Mouse (Mus musculus) testis, postnatal 10 days (tissue): Measurements from ENCODE around the gene Kansl3.

ENCODE experiments used
- DNase-seq: peaks from one replicate; pipeline ENCODE4 v3.0.0; 2021; ENCODE audit warnings: low spot score

Kansl3 gene

DNA sequence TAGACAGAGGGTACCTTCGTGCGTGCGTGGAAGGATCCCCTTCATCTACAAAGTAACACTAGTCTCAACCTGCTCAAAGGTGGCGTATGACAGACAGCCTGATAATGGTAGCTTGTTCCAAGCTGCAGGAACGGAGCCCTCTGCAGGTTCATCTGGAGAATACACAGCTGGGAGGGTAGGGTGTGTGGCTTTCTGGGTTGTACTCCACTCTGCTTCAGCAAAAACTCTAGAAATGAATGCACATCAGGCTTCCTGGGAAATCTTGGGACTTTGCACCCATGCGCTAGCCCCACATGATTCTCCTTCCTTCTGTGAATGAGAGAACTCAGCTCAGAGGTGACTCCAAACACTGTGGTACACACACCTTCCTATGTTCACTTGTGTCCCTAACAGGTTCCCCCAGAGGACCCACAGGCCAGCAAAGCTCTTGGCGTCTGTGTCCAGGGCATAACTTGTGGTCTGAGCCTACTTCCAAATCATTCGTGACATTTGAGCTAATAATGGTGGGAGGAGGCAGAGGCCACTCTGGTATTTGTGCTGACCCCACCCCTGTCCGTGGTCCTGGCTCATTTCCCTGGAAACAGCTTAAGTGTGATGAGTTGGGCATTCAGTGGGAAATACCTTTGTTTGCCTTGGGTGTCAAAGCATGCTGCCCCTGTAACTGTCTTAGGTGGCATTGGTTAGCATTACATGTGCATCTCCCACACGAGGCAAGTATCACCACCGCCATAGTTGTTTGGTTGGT, 47.0 kb downstream of the Kansl3 start:
- DNase-seq: no peak

DNA sequence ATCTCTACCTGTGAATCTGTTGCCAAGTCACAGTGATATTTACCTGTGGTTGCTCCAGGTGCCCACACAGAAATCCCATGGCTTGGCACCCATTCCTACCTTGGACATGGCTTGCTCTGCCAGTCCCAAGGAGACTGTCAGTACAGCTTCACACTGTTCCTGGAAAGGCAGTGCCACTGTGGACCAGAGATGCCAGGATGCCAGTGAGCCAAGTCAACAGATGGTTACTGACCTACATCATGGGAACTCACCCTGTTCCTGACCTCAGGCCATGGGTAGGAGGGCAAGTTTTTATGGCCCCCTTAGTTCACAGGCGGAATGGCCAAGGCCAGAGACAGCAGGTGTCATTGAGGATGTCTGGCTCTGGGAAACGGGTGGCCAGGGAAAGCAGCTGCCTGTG, 47.8 kb downstream of the Kansl3 start:
- no peak for DNase-seq

DNA sequence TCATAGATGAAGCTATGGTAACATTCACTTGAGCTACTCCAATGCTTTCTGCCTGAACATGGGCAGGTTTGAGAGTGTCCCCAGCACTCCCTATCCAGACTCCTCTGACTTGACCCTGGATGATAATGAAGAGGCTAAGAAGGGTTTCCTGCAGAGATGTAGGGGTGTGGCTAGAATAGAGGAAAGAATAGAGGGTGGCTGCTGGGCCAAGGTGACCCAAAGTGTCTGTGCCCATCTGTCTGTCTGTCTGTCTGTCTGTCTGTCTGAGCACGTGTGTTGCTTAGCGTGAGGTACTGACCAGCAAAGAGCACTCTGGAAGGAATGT, 53.2 kb downstream of the Kansl3 start:
- no peak for DNase-seq

DNA sequence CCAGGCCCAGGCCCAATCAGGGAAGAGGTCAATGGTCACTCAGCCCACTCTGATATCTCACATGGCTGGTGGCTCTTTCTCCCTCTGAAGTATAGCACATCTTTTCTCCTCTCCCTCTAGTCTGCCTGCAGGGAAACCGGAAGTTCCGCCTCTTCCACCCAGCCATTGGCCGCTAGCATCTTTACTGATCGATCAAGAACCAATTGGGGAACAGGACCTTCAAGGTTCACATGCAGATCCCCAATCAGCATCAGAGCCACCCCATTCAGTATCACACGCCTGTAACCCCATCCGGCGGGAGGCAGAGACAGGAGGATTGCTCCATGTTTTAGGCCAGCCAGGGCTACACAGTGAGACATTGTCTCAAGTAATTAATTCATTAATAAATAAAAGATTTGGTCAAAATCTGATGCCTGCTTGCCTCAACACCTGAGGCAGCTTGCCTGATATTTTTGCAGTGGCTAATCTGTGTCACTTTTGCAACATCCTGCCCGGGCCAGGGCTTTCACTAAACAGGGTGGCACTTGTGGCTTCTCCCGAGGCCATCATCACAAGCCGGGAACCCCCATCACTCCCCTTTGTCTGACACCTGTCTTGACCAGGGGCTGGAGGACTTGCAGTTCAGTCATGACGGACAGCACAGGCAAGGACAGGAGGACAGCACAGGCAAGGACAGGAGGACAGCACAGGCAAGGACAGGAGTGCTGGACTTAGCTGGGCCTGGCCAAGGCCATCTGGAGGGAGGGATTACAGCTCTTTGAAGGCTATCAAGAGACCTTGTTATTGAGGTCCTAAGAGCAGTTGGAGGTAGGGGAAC, 53.8 kb downstream of the Kansl3 start:
- DNase-seq: no peak

DNA sequence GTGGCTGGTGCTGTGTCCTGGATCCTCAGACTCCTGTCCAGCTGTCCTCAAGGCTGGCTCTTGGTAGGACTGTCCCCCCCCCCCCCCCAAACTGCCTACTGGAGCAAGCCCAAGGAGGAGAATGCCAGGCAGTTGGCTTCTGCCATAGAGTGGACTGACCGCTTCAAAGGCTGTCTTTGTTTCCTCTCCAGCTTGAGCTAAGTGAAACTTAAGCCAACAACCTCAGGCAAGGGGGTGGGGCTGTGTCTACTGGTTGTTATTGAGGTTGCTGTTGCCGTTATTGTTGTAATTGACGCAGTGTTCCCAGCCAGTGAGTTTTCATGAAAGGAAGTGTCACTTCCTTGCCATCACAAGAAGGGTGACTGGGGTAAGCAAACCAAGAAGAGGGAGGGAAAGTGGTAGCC, 59.5 kb downstream of the Kansl3 start:
- no peak for DNase-seq

DNA sequence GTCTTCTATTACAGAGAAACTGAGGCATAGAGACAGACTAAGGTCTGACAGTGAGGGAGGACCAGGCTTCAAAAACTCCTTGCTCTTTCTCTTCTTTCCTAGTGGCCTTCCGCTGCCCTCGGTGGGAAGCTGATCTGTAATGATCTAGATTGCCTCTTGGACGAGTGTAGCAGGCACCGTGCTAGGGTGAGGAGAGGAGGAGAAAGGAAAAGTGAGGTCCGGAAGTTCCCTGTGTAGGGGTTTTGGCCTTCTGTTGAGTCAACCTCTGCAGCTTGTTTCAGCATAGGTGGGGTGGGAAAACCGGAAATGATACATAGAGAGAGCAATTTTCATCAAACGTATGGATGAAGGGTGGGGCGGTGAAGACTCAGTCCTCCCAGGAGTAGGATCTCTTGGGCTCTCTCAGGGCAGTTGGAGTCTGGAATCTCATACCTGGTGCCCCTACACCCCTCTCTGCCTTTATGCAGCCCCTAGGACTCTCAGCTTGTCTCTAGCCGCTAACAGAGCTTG, 60.0 kb downstream of the Kansl3 start:
- no peak for DNase-seq

DNA sequence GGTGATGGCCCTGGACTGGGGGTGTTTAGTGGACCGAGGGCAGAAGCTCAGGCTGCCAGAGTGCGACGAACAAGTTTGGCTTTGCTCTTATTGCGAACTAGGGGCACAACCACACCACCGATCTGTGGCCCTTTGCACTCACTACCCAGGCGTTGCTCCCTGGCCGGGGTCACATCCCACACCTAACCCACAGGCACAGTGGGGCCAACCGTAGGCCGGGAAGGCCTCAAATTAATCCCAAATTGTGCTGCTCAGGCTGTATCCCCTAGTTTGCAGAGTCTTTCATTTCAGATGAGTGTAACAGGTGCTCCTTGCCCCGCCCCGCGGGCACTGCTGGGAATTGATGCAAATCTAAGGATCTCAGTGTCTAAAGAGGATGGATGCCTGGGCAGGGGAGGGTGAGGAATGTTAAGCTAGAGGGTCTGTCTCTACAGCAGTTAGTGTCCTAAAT, 60.5 kb downstream of the Kansl3 start:
- no peak for DNase-seq

DNA sequence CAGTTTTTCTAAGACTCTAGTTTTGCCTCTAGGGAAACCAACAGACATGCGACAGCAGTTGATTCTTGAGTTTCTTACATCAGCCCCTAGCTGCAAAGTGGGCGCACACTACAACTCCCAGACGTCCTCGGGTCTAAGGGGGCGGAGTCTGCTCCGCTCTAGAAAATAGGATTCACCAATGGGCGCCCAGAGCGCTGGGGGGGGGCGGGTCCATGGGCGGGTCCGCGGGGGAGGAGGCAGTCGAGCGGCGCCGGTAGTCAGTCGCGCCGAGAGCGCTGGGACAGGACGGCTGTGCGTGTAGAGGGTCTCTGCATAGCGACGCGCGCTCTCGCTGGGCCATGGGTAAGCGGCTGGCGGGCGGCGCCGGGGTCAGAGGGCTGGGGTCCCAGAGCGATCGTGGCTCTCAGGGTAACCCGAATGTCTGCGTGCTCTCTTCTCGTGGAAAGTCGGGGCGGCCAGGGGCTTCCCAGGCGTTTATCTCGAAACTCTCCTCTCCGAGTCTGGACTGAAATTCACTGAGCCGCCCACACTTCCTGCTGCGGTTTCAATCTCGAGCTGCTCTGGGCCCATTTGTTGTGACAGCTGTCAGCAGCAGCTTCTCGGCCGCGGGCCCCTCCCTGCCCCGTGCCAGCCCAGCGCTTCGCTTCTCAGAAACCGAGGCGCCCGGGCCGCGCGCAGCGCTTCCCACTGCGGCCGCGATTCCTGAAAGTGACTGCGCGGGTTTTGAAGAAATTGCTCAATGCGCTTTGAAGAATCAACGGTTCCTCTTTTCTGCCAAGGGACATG, 61.3 kb downstream of the Kansl3 start, which contains the start of gene Arid5a:
Arid5a (plus strand) TSS at position 239 of the 786 bp plus-strand sequence.
- DNase-seq: peak; percentile 91

DNA sequence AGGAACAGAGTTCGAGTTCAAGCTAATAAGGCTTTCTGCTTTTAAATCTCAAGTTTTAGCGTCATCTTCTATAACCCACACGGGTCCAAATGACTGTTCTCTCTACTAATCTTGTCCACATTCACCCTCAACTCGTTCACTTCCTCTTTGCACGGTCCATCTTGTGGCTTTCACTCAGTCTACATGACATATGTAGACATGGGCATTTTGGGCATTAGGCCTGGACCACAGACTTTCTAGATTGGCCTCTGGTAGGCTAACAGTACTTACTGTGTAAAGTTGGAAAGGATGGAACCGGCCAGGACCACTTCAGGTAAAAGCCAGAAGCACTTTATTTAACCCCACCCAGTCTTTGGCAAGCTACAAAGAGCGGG, 61.9 kb downstream of the Kansl3 start:
- no peak for DNase-seq

DNA sequence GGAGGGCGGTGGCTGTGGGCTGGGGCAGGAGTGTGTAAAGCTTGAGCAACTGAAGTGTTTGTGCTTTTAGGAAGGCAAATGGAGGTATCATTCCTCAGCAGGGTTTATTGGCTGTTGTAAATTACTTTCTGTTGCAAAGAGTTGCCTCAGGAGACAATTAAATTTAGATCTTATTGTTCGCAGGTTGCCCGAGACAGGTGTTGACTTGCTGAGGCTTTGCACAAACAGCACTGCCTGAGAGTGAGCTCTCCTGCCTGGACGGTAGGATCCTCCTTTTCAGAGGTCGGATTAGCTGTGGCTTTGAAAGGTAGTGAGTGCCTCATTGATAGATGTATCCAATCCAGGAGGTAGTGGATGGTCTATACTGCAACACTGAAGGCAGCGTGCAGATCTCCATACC, 62.9 kb downstream of the Kansl3 start:
- no peak for DNase-seq

DNA sequence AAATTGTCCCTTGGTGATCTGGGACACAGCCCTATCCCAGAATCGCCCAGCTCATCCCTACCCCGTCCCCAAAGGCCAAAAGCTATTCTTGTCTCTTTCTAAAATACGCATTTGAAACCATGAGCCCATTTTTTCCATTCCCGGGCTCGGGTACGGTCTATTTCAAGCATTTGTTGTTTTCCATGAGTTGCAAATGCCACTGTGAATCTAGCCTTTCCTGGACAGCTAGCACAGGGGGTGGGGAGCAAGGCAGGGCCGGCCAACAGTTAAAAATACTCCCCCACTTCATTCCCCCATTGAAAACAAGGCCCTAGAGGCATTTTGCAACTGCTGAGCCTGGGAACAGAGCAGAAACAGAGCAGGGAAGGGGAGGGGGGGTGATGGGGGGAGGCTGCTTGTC, 64.2 kb downstream of the Kansl3 start:
- DNase-seq: no peak

DNA sequence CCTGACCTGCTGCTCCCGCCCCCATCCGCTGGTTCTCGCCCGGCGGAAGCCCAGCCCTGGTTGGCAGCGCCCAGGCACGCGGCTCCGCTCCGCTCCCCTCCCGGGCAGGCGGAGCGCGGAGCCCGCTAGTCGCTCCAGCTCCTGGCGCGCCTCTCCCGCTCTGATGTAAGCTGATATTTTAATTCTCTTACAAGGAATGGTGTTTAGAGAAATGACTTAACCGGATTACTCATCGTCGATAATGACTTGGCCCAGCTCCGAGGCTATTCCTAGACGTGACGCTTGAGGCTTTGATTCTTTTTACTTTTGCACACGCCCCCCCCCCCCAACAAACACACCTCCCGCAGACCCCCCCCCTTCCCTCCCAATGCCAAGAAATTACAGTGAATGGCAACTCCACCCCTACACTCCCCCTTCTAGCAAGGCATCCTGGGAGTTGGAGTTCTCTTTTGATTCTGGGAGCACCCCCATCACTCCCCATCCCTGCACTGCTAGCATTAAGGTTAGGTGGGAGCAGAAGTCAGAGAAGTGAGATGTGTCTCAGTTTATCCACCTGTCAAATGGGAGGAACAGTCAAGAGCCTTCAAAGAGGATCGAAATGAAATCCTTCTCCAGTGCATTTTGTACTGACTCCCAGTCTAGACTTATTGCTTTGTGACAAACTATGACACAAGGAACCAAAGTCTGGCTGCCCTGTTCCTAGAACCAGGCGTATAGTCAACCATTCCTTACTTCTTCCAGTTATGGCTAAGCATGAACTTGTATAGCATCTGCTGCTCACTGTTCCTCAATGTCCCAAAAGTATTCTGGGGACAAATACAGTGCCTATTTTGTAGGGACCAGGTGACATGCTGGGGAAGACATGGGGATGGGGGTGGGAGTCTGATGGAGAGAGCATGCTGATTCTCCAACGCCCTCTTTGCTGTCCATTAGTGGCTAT, 65.3 kb downstream of the Kansl3 start:
- peak; percentile 74 for DNase-seq

DNA sequence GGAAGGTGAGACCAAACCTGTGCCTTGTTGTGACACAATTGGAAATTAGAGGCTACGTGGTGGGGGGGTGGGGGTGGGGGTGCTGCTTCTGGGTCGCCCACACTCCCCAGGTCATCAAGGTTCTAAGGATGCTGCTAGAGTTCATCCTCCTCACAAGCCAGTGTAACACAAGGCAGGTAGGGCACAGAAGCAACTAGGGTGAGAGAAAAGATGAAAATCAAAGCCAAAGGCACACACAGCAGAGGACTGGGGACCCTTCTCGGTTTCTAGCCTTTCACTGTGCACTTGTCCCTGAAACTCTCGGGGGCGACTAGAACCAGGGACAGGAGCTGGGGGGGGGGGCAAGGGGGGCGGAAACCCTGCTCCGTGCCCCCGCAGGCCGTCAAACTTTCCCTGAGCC, 66.0 kb downstream of the Kansl3 start:
- no peak for DNase-seq

DNA sequence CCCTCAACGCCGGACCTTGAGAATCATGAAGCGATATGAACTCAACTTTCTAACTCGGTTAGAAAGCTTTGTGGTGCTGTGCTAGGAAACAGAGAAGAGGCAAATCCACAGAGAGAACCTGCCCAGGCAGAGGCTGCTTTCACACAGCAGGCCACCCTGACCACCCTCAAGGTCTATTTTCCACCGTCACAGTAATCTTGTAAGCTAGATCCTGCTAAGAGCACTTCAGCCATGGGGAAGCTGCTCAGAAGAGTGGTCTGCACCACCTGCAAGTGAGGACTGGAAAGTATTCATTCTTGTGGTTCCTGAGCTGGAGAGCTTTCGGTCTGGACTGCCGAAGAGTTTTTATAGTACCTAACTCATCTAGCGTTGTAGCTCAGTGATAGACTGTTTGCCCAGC, 66.7 kb downstream of the Kansl3 start:
- DNase-seq: no peak

DNA sequence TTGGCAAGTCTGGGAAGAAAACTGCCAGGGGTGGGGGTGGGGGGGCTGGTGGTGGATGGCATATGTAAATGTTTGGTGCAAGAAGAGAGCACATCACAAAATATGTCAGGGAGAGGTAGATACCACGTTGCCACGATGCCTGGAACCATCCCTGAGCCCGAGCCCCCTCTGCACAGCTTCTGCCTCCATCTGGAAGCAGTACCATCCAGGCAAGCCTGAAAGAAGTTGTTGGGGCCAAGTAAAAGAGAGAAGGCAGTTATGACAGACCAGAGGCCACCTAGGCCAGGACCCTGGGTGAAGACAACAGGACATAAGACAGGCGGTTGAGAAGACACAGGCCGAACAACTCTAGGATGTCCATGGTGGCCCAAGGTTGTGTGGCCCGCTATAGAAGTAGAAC, 68.5 kb downstream of the Kansl3 start:
- no peak for DNase-seq

DNA sequence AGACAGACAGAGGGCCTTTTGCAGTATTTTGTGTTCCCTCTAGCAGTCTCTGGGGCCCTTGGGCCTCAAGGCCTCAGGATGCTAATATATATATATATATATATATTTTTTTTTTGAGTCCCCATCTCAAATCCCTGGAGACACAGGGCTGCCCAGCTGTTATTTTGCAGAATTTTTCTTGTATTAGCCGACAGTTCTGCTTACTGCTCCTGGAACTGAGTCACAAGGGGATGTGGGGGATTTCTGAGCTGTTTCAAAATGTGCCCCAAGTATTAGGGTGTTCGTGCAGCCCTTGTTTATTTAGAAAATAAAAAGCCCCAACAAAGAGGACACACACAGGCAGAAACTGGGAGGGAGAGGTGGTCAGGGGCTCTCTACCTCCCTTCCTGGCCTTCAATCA, 69.3 kb downstream of the Kansl3 start:
- no peak for DNase-seq

DNA sequence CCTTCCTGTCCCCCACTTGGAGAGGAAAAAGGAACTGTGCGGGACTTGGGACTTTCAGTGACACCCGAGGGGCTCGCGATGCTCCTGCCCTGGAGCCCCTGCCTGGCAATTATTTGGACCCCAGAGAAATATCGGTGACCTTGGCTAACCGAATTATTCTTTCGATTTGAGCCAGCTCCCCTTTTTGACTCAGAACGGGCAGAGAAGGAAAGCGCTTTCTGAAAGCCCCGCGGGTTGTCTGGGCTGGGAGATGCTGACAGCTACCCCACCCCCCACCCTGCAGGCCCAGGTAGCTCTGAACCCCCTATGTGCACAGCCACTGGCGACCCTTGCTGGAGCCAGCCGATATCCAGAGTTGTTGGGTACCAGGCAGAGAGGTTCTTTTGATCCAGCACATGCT, 69.9 kb downstream of the Kansl3 start:
- DNase-seq: no peak

DNA sequence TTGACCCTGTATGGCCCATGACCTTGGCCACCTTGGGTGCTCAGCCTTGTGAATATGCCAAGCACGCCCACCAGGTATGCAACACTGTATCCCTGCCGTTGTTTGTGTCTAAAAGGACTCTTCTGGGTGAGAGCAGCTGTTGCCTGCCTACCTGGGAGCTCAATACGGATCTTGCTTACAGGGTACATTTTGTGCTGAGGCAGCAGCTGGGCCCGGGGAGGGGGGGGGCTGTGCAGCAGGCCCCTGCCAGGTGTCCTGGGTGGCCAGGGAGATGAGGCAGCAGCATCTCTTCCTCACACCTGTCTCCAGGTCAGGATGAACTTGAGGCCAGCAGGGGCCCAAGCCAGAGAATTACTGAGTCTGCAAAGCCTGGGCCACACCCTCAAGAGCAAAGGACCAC, 70.9 kb downstream of the Kansl3 start:
- no peak for DNase-seq

DNA sequence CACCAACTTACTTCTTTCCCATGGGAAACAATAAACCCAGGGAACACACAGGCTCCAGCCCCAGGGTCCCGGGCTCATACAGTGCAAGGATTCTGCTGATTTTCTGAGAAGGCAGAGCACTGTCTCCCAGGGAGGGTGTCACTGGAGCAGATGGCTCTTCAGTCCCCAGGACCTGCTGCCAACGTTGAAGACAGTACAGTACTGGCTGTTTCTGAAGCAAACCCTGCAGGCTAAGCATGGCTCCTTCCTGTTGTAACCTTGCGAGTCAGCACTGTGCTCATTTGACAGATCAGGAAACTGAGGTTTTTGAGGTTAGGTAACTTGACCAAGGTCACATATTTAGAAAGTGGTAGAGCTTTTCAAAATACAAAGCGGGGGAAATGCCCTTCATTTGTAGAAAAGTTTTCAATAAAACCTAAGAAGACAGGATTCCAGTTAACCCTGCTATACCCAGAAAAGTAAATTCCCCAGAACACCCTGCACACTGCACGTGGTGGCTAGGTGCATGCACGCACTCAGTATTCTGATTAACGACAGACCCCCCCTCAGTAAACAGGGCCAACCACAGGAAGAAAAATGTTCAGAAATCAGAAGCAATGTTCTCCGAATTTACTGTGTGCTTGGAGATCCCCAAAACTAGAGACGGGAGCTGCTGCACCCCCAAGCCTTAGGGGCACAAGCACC, 72.4 kb downstream of the Kansl3 start:
- DNase-seq: no peak

DNA sequence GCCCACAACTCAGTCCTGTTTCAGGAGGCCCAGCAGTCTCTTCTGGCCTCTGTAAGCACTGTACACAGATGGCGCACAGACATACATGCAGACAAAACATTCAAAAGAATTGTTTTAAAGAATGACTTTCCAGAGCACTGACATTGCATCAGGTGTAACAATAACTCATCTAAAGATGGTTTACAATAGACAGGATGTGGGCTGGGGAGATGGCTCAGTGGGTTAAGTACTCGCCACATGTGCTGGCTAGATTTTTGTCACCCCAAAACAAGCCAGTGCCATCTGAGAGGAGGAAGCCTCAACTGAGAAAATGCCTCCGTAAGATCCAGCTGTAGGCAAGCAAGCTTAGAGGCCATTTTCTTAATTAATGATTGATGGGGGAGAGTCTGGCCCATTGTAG, 74.6 kb downstream of the Kansl3 start:
- no peak for DNase-seq

DNA sequence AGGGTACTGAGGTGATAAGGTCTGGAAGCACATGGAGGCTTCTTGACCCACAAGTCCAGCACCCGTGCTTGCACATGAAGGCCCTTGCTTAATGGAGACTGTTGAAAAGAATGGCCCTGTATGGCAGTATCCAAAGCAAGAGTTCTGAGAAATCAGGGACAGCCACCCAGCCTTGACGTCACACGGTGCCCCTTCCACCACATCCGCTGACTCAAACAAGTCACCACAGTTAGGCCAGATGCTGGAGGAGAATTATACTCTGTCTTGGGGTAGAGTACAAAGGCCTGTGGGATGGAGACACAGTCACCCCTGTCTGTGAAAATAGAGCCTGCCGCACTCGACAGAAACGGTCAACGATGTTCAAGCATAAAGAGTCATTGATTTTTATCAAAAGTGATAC, 75.5 kb downstream of the Kansl3 start:
- DNase-seq: no peak
